Mouse (Mus musculus) layer of hippocampus, postnatal 14 days (tissue): ENCODE data around the gene Tbc1d25. TPM values are rescaled to one million over a fixed set of nuclear protein-coding genes. Genes with fewer than 3 reads are reported as not detected.

Source experiments
- DNase-seq, 2 experiments: peaks; one replicate each; pipeline ENCODE4 v3.0.0; 2021 to 2022; ENCODE audit warnings: low spot score in 2 of 2, mixed read lengths in 1 of 2
- total RNA-seq, 2 experiments: library from RNA; stranded (reverse); gene quantifications; 2 replicates each; pipeline ENCODE4 v1.2.3; 2021

Tbc1d25 gene
- total RNA-seq, 2 experiments from 2014 or later = 12.7 to 15.8 TPM

DNA sequence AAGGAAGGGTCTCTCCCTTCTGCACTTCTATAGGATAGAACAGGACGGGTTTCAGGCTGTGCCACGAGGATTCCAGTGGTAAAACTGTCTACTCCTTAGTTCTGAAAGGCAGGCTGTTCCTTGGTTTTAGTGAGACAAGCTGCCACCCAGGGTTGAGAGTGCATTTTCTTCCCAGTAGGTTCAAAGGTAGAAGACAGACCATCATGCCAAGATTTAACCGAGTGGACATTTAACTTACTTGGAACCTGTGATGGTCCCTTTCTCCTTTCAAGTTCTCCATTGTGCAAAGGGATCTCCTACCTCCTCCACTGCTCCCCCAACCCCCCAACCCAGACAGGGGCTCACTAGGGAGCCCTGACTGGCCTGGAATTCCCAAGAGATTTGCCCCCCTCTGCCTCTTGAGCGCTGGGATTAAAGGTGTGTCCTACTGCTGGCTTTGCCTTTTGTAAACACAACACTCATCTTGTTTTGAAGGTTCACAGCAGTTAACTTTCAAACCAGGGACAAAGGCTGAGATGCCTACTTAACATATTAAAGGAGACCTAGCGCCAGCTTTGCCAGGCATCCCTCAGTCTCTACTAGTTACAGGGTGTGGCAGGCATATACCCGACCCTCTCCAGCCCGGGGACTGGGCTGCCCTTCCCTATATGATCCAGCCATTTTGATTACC is 7.0 kb upstream of the Tbc1d25 start:
- DNase-seq = no peak

GRCm38 (mm10) chrX:8179646-8180045 is 3.7 kb upstream of the Tbc1d25 start:
- no peak for DNase-seq

GRCm38 (mm10) chrX:8178871-8179270 is 2.9 kb upstream of the Tbc1d25 start:
- no peak for DNase-seq

DNA sequence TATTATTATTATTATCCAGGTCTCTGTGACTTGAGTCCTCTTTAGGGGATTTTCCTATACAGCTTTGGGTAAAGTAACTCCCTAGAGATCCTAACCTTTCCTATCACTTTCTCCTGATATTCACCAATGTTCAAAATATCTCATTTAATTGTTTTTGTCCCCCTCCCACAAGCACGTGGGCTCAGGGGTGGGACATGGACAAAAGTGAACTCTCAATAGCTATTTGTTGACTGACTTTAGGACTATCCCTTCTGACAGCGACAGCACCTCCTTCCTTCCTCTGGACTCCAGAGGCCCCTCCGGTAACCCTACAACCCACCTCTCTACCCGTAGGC is 845 bp downstream of the Tbc1d25 start:
- no peak for DNase-seq

DNA sequence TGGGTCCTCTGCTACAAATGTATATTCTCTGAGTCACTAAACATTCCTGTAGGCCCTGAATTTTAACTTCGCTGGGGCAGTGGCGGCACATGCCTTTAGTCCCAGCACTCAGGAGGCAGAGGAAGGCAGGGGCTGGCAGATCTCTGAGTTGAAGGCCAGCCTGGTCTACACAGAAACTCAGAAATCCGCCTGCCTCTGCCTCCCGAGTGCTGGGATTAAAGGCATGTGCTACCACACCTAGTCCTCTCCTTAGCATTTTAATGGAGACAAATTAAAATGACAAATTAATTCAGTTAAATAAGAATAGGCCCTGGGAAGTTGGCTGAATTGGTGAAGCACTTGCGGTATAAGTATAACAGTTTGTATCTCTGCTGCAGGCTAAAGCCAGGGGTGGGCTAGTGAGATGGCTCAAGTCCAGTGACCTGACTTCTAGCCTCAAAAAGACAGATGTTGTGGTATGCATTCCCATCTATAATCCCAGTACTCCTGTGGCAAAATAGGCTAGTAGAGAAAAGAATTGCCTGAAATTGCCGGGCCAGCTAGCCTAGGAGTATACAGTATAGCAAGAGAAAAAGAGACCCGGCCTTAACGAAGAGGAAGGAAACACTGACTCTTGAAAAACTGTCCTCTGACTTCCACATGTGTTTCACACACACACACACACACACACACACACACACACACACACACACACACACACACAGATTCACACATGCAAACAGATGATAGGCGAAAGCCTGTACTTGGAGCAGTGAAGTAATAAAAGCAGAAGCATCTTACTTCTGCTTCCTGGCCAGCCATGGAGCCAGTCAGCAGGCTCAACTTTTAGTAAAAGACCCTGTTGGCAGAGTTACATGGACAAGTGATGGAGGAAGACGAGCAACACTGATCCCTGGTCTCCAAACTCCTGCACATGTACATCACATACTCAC is 8.0 kb downstream of the Tbc1d25 start:
- DNase-seq = no peak

- no peak for DNase-seq
Observed at GRCm38 (mm10) chrX:8164471-8164870, 11.5 kb downstream of the Tbc1d25 start.

DNA sequence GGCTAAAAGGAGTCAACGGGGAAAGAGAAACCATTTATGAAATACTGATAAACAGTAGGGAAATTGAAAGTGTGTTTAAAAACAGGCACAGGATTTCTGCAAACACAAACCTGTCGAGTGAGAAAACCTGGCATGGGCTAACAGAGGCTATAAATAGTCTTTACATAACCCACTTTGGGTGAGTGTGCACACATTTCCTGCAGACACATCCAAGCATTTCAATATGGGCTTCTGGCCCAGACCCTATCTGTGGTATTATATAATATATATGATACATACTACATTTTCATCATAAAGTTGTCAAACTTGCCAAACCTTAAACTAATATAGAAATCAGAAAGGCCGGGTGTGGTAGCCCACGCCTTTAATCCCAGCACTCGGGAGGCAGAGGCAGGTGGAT is 12.9 kb downstream of the Tbc1d25 start:
- no peak for DNase-seq

DNA sequence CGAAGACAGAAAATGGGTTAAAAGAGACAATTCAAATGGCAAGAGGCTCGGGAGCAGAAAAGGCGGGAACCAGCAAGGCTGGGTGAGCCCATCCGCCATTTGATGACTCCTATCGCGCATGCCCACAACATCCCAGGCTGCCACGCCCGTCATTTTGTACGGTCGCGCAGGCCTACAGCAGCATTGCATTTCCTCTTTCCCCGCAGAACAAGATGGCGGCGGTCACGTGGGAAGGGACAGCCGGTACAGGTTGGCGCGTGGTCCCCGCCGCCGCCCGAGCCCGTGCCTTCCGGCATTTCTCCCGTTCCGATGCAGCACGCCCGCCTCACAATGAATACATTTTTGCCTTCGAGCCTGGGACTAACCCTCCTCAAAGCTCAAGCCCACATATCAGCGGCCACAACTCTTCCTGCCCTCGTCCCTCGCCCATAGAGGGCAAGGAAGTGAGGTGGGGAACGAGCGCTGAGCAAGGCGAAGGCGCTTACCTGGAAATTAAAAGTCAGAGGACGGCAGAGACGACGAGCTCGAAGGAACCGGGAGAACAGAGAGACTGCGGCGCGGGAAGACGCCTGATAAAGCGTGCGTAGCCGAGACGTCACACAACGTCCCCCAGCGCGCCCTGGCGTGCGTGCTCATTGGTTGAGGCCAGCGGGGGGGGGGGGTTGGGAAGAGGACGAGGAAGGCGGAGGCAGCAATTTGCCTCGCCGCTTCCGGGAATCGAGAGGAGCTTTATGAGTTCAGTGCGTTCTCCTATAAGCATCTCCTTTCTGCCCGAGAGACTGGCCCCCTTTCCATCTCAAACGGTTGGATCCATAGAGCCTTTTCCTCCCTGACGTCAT is 30.6 kb downstream of the Tbc1d25 start, which contains the start of gene Rbm3:
TSS of gene Rbm3 (minus strand) at position 728 of the 839 bp plus-strand sequence.
- peak; percentile 70 to 89 for DNase-seq

GRCm38 (mm10) chrX:8143750-8144149 is 32.2 kb downstream of the Tbc1d25 start:
- no peak for DNase-seq

GRCm38 (mm10) chrX:8142948-8143347 is 33.0 kb downstream of the Tbc1d25 start:
- DNase-seq = no peak

GRCm38 (mm10) chrX:8141058-8141457 is 34.9 kb downstream of the Tbc1d25 start:
- DNase-seq = no peak

GRCm38 (mm10) chrX:8140446-8140845 is 35.5 kb downstream of the Tbc1d25 start:
- no peak for DNase-seq

- DNase-seq = no peak
Observed at GRCm38 (mm10) chrX:8139480-8139879, 36.5 kb downstream of the Tbc1d25 start.

DNA sequence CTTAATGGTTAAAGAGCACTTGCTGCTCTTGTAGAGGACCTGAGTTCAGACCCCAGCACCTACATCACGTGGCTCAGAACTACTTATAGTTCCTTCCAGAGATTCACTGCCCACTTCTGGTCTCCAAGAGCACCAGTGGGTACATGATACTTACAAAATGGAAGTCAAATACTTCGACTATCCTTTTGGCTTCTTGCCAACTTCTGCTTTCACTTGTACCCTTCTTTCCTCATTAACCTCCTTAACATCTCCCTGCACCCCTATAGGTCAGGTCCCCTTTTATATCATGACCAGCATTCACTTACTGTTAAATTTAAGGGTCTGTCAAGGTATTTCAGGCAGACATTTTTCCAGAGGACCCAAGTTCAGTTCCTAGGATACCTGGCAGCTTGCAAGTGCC is 40.1 kb downstream of the Tbc1d25 start:
- no peak for DNase-seq

DNA sequence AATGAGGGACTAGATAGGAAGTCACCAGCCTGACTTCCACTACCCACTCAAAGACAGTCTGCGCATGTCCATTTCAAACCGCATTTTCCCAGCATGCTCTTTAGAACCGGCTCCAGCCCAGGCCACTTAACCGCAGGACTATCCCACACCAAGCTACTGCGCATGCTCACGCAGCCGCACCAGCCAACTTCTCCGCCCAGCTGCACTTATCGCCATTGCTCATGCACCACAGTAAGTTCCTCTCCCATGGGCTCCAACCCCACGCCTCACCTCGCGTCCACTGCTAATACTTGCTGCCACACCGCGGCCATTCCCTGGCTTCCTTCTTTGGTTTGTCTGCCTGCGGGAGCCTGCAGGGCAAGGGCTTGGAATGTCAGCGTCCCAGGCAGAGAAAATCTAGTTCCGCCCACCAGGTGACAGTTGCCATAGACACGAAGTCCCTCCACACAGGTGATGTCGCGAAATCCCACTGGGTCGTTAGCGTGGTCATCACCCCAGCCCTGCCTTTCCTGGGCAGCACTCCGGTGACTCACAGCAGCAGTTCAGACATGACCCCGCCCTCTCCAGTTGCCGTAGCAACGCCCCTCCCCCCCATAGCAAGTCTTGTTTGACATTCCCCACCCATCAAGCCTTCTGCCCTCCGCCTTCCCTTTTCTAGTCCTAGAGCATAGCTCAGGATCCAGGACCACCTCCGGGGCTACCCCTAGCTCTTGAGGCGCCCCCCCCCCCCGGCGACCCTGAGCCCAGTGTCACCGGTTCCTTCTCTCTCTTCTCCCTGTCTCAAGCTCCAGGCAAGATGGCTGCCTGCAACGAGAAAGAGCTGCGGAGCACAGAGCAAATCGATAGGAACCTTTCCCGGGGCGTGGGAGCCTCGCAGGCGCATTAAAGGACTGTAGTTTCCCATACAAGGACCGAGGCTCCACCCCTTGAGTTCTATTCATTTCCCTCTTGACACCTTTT is 43.7 kb downstream of the Tbc1d25 start, which contains the start of gene Wdr13:
TSS of gene Wdr13 (minus strand) at position 876 of the 960 bp plus-strand sequence.
- peak; percentile 79 to 92 for DNase-seq

GRCm38 (mm10) chrX:8131393-8131792 is 44.6 kb downstream of the Tbc1d25 start:
- no peak for DNase-seq

- DNase-seq = no peak
Observed at GRCm38 (mm10) chrX:8125235-8125634, 50.7 kb downstream of the Tbc1d25 start.

GRCm38 (mm10) chrX:8123821-8124470 is 52.0 kb downstream of the Tbc1d25 start:
- no peak for DNase-seq

DNA sequence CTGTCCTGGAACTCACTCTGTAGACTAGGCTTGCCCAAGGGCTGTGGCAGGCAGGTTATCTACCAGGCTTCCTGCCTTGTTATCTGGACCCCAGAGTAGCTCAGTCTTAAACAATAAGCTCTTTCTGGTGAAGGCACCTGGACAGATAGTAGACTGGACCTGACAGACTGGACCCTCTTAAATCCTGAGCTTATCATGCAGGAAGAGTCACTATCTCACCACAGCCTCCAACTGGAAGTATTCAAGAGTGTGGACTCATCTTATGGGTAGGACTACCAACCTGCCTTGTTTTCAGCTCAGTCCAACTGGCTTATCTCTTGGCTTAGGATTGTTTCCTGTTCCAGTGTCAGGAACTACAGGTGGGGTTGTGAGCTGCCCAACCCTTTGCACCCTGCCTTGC is 58.7 kb downstream of the Tbc1d25 start:
- no peak for DNase-seq

- DNase-seq = no peak
Observed at GRCm38 (mm10) chrX:8115275-8115674, 60.7 kb downstream of the Tbc1d25 start.
